Mouse (Mus musculus) cerebellum, postnatal 4 days (tissue): ENCODE data around the gene Msmb.
"Not testable (repeated sequence)": the region's sequence is repeated elsewhere in the genome, so short reads cannot be mapped to it uniquely, and the experiment has no call there.

Experiments used
- DNase-seq, 2 experiments: peaks; one replicate each; pipeline ENCODE4 v3.0.0; 2022; ENCODE audit warnings: low spot score in 2 of 2, mixed read lengths in 1 of 2

Msmb gene

GRCm38 (mm10) chr14:32141723-32142122 lies at the start of gene Msmb:
TSS of gene Msmb (plus strand) at chr14:32142023.
- DNase-seq, result no peak

GRCm38 (mm10) chr14:32093018-32093417 lies 48.8 kb upstream of the Msmb start:
- no peak for DNase-seq

- DNase-seq, result peak in 1 of 2 experiments; percentile 15
These were observed 48.2 kb upstream of the Msmb start for GRCm38 (mm10) chr14:32093500-32094117.

GRCm38 (mm10) chr14:32095646-32096045 lies 46.2 kb upstream of the Msmb start:
- peak in 1 of 2 experiments; percentile 3 for DNase-seq

- peak in 1 of 2 experiments; percentile 18 for DNase-seq
These were observed 45.1 kb upstream of the Msmb start for GRCm38 (mm10) chr14:32096740-32097139.

GRCm38 (mm10) chr14:32097691-32098090 lies 44.1 kb upstream of the Msmb start:
- DNase-seq, result peak in 1 of 2 experiments; percentile 3

- no peak for DNase-seq
These were observed 42.9 kb upstream of the Msmb start for GRCm38 (mm10) chr14:32098951-32099350.

- peak in 1 of 2 experiments; percentile 6 for DNase-seq
These were observed 38.3 kb upstream of the Msmb start for GRCm38 (mm10) chr14:32103556-32103955.

GRCm38 (mm10) chr14:32105663-32106062 lies 36.2 kb upstream of the Msmb start:
- peak in 1 of 2 experiments; percentile 8 for DNase-seq

GRCm38 (mm10) chr14:32106911-32107310 lies 34.9 kb upstream of the Msmb start:
- no peak for DNase-seq

- DNase-seq, result not testable (repeated sequence)
These were observed 29.7 kb upstream of the Msmb start for GRCm38 (mm10) chr14:32112124-32112523.

- peak in 1 of 2 experiments; percentile 13 for DNase-seq
These were observed 20.6 kb upstream of the Msmb start for GRCm38 (mm10) chr14:32120940-32121919.

GRCm38 (mm10) chr14:32121920-32122315 lies 19.9 kb upstream of the Msmb start:
- peak in 1 of 2 experiments; percentile 17 for DNase-seq

GRCm38 (mm10) chr14:32124261-32124660 lies 17.6 kb upstream of the Msmb start:
- no peak for DNase-seq

GRCm38 (mm10) chr14:32125256-32125655 lies 16.6 kb upstream of the Msmb start:
- DNase-seq, result peak in 1 of 2 experiments; percentile 5

- no peak for DNase-seq
These were observed 13.4 kb upstream of the Msmb start for GRCm38 (mm10) chr14:32128409-32128808.

GRCm38 (mm10) chr14:32131836-32132235 lies 10.0 kb upstream of the Msmb start:
- no peak for DNase-seq

- no peak for DNase-seq
These were observed 7.5 kb upstream of the Msmb start for GRCm38 (mm10) chr14:32134293-32134692.

- DNase-seq, result not testable (repeated sequence)
These were observed 5.4 kb upstream of the Msmb start for GRCm38 (mm10) chr14:32136467-32136866.

GRCm38 (mm10) chr14:32140359-32140965 lies 1.4 kb upstream of the Msmb start:
- no peak for DNase-seq

GRCm38 (mm10) chr14:32144734-32145133 lies 2.9 kb downstream of the Msmb start:
- no peak for DNase-seq

- DNase-seq, result no peak
These were observed 3.6 kb downstream of the Msmb start for GRCm38 (mm10) chr14:32145401-32145800.
